Mouse (Mus musculus) kidney, embryonic 14.5 days (tissue): Measurements from ENCODE around the gene Ugt1a10. TPM values are rescaled to one million over a fixed set of nuclear protein-coding genes. Genes with fewer than 3 reads are reported as not detected.

Experiments used
- ATAC-seq: fragments of 200-750 bp; cut with Nextera tagmentation; 2 replicates; pipeline ENCODE4 v1.8.0; 2017; ENCODE audit warnings: moderate number of reproducible peaks, mild to moderate bottlenecking, moderate TSS enrichment, moderate library complexity; ENCODE audit not compliant: low FRiP score, low TSS enrichment
- H3K27ac ChIP-seq: fragments of 300-500 bp; sonication (generic); 2 replicates; pipeline ENCODE4 v1.5.1; 2014; ENCODE audit warnings: low read depth, mild to moderate bottlenecking, low read length, moderate library complexity, mixed read lengths
- H3K27me3 ChIP-seq: fragments of 300-500 bp; sonication (generic); 2 replicates; pipeline ENCODE4 v1.6.1; 2014; ENCODE audit warnings: mild to moderate bottlenecking, low read length; ENCODE audit not compliant: control insufficient read depth, insufficient read depth
- H3K36me3 ChIP-seq: fragments of 300-500 bp; sonication (generic); 2 replicates; pipeline ENCODE4 v1.6.1; 2014; ENCODE audit warnings: low read length, mixed read lengths; ENCODE audit not compliant: control insufficient read depth, insufficient read depth
- H3K4me1 ChIP-seq: fragments of 300-500 bp; sonication (generic); 2 replicates; pipeline ENCODE4 v1.6.1; 2014; ENCODE audit warnings: low read length, mixed read lengths; ENCODE audit not compliant: control insufficient read depth, insufficient read depth
- H3K4me2 ChIP-seq: fragments of 300-500 bp; sonication (generic); replicated peaks from 2 replicates; pipeline ENCODE4 v1.6.1; 2014; ENCODE audit warnings: low read depth, mild to moderate bottlenecking, low read length
- H3K4me3 ChIP-seq: fragments of 300-500 bp; sonication (generic); 2 replicates; pipeline ENCODE4 v1.5.1; 2014; ENCODE audit warnings: mild to moderate bottlenecking, low read length
- H3K9ac ChIP-seq: fragments of 300-500 bp; sonication (generic); 2 replicates; pipeline ENCODE4 v1.6.1; 2014; ENCODE audit warnings: low read depth, mild to moderate bottlenecking, low read length, moderate library complexity
- H3K9me3 ChIP-seq: fragments of 300-500 bp; sonication (generic); 2 replicates; pipeline ENCODE4 v1.6.1; 2016; ENCODE audit warnings: low read length; ENCODE audit not compliant: control insufficient read depth
- WGBS: fragments of 180-500 bp; shearing (Covaris S2); extraction: QIAGEN DNeasy Blood & Tissue Kit; methylation state at CpG from one replicate; pipeline ENCODE4 v1.1.7; 2014; 5-methylcytosine and 5-hydroxymethylcytosine counted together
- microRNA-seq: library from miRNA; unstranded; fragments of <30 nt; microRNA quantifications from one replicate; pipeline ENCODE4, GENCODE M21; 2016
- polyA plus RNA-seq: library from polyadenylated mRNA; unstranded; fragments of >200 nt; fragmentation: Nextera tagmentation; extraction: Ambion mirVana; gene quantifications from 2 replicates; pipeline ENCODE4 v1.2.1, GENCODE M21; 2014

The Ugt1a10 gene
- polyA plus RNA-seq, 1 experiment from 2014 or later = 9.2 TPM

DNA sequence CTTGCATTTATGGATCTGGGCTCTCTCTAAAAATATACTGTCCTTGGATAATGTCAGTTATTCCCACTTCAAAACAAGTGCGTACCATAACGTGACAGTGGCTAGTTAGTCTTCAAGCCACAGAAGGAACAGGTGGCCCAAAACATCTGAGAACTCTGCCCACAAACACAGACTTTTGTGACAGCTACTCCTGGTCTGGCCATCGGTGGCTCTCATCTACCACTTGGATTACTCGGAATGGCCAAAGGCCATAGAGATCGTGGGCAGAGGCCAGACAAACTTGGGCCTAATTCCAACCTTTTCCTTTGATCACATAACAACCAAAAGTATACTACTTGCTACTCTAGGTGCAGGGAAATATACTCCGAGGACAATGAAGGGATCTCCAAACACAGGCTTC, 212.9 kb downstream of the Ugt1a10 start:
- no peaks in the 10 kb centered on the region for H3K4me1 ChIP-seq
- no peak for ATAC-seq
- no peaks in the 10 kb centered on the region for H3K27me3 ChIP-seq
- peaks cover 5% of the 10 kb centered on the region; the same call in 1 of the 2 replicates for H3K9me3 ChIP-seq
- no peak overlapping the region for H3K9ac ChIP-seq
- no peak overlapping the region for H3K27ac ChIP-seq
- WGBS = 87% methylated on average over 6 of the region's 6 CpGs
- H3K4me3 ChIP-seq = no peak overlapping the region
- no peak overlapping the region for H3K4me2 ChIP-seq
- peaks cover 90% of the 10 kb centered on the region for H3K36me3 ChIP-seq

Small RNAs within 50 kb of the gene (microRNA-seq; reads per million reads assigned to microRNA genes)
- not detected for gene Gm25198

Other genes starting within 250 kb of the Ugt1a10 start
- gene Dgkd, start 202.1 kb upstream of the Ugt1a10 start, polyA plus RNA-seq = 18.1 and 32.6 TPM in 2 replicates
- gene Usp40, start 46.8 kb upstream of the Ugt1a10 start, polyA plus RNA-seq = 26.6 and 41.5 TPM in 2 replicates
- 1.5 and 2.5 TPM in 2 replicates for gene Ugt1a9, start 15.4 kb downstream of the Ugt1a10 start, polyA plus RNA-seq
- not detected in 2 replicates for gene Ugt1a8, start 32.4 kb downstream of the Ugt1a10 start, polyA plus RNA-seq
- gene Ugt1a7c, start 39.7 kb downstream of the Ugt1a10 start, polyA plus RNA-seq = 4.6 and 6.1 TPM in 2 replicates
- gene Ugt1a6b, start 47.9 kb downstream of the Ugt1a10 start, polyA plus RNA-seq = 0.11 TPM in 1 of 2 replicates, not detected in the other
- gene Ugt1a6a, start 79.4 kb downstream of the Ugt1a10 start, polyA plus RNA-seq = 1.3 and 1.9 TPM in 2 replicates
- not detected in 2 replicates for gene Ugt1a5, start 110.6 kb downstream of the Ugt1a10 start, polyA plus RNA-seq
- gene Ugt1a2, start 145.2 kb downstream of the Ugt1a10 start, polyA plus RNA-seq = 1.5 and 7.3 TPM in 2 replicates
- 9.6 and 12.7 TPM in 2 replicates for gene Dnajb3, start 150.4 kb downstream of the Ugt1a10 start, polyA plus RNA-seq
- gene Ugt1a1, start 156.6 kb downstream of the Ugt1a10 start, polyA plus RNA-seq = 0.30 and 0.61 TPM in 2 replicates
- 1.4 TPM in 2 replicates for gene Mroh2a, start 171.6 kb downstream of the Ugt1a10 start, polyA plus RNA-seq
- gene Hjurp, start 222.2 kb downstream of the Ugt1a10 start, polyA plus RNA-seq = 98.2 and 175 TPM in 2 replicates
- gene Trpm8, start 222.3 kb downstream of the Ugt1a10 start, polyA plus RNA-seq = not detected in 2 replicates